Mouse (Mus musculus): ENCODE measurements around the gene Rp2. TPM values are rescaled to one million over a fixed set of nuclear protein-coding genes. Genes with fewer than 3 reads are reported as not detected.

Rp2 gene
- total RNA-seq (2023) = 14.2 TPM

DNA sequence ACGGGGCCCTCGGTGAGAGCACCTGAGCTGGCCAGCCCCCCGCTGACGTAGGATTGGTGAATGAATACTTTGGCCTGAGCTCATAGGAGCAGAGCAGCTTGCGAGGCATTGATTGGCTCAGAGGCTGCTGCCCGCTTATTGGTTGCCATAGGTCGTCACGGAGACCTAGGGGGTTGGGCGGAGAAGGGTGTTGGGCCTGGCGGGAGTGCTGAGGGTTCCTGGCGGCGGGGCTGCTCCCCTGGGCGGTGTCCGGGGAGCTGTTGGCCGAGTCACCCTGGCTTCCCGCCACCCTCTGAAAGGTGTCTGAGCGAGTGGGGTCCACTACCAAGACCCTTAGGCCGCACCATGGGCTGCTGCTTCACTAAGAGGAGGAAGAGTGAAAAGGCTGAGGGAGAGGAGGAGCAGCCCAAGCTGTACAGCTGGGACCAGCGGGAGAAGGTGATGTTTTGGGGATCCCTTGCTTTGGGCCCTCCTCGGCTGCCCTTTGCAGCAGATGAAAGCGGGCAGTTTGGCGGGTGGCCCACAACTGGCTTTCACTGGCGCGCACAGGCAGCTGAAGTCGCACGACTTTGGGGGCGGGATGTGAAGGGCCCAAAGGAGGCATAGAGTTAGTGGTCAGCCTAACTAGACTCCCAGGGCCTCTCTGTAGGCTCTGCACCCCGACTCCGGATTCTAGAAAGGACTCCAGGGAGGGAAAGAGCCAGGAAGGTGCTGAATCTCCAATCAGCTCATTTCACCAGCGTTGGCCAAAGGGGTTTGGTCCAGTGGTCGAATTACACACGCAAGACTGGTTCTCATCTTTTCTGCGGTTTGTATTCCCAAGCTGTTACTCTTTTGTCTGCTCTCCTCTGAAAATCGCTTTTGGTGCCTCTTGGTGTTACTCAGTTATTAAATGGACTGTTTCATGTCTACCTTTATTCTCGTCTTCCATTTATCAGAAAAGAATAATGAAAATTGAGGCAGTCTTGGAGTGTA lies at the start of gene Rp2:
Gene Rp2 (plus strand): TSS at position 91 of the 975 bp plus-strand sequence.

DNA sequence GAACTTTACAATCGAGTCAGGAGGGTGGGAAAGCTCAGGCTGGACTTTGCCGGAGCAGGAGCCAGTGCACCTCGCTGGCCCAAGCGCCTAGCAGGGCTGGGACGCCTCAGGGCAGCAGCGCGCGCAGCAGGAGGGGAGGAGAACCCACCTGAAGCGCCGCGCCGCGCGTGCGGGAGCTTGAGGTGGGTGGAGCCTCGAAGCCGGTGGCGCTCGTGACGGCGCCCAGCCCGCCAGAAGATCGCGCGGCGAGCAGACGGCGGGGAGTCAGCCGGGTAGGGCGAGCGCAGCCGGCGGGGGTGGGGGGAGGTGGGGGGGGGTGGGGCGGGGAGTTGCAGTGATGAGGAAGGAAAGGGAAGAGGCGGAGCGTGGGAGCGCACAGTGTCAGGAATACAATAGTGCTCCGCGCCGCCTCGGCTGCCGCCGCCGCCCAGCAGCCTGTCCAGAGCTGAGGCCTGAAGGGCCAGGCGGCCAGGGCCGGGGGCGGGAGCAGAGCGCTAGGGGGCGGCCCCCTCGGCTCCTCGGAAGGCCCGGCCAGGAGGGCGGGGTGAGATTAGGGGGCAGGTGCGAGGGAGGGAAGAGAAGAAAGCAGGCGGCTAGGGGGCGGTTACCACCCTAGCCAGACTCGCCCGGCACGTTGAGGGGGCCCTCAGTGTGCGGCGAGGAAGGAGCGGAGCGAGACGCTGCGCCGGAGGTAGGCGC lies 61.0 kb downstream of the Rp2 start, which contains the start of gene Jade3:
Gene Jade3 (plus strand): TSS at position 549 of the 699 bp plus-strand sequence.

Other genes with a start within 250 kb of the Rp2 start
- 9.8 TPM for gene Slc9a7, start 72.7 kb upstream of the Rp2 start, total RNA-seq (2023)
- 6.7 TPM for gene Jade3, start 61.2 kb downstream of the Rp2 start, total RNA-seq (2023)
- gene Rgn, start 185.3 kb downstream of the Rp2 start, total RNA-seq (2023) = not detected

Measured in CD4-positive naive resting alpha-beta T cell, adult 57 days (primary cell).